8 mouse cellular contexts compared by ENCODE assay signal in the genomic region with DNA sequence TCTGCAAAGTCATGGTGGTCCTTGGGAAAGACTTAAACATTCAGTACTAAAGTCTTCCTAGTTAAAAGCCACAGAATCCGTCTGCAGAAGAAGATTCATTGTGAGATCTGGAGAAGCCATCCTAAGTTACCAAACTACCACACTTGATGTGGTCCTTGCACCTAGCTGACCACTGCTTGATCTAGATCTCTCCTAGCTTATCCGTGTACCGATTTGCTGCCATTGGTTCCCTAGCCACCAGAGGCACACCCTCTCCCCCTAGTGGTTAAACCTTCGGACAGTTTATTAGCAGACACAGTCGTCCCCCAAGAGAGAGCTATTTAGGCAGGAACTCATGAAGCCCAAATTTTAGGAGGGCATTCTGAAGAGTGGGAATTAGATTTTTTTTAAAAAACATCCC. TPM values are rescaled to one million over a fixed set of nuclear protein-coding genes. Genes with fewer than 3 reads are reported as not detected.
DNase-seq lines count a peak whose midpoint lies in the region; ATAC-seq lines count a peak whose summit lies in the region.

No protein-coding gene starts in this region.

- H3K9me3 ChIP-seq in intestine, embryonic 15.5 days, result no peaks in the 10 kb centered on the region

- peak; percentile 43 for DNase-seq in urinary bladder, postnatal 25 days (ENCODE audit: low spot score)
- DNase-seq in urinary bladder, adult 2 months (ENCODE audit: low spot score), result no peak
- DNase-seq in cerebellum, postnatal 25 days, result peak; percentile 56 to 74
- peak; percentile 51 to 54 for DNase-seq in left cerebral cortex, postnatal 14 days (ENCODE audit: low spot score in 2 of 2)
- peak; percentile 37 for DNase-seq in splenic B cell, adult 2 months (ENCODE audit: low read depth, low spot score)

- peak; percentile 77 for ATAC-seq in granulocyte monocyte progenitor cell, adult 5-6 weeks (replicated peaks; ENCODE audit: poor library complexity, severe bottlenecking)
- no peak for ATAC-seq in intestine, embryonic 15.5 days
- peak; percentile 79 for ATAC-seq in megakaryocyte-erythroid progenitor cell, adult 5-6 weeks (replicated peaks; ENCODE audit: low FRiP score, low TSS enrichment, poor library complexity, severe bottlenecking)

- H3K27ac ChIP-seq in intestine, embryonic 15.5 days, result no peak overlapping the region

- no peaks in the 10 kb centered on the region for H3K27me3 ChIP-seq in intestine, embryonic 15.5 days (replicated peaks)
- H3K27me3 ChIP-seq in splenic B cell, adult 2 months (ENCODE audit: control insufficient read depth, insufficient read depth, low read length, poor library complexity, severe bottlenecking), result no peaks in the 10 kb centered on the region

- no peaks in the 10 kb centered on the region for H3K36me3 ChIP-seq in intestine, embryonic 15.5 days
- H3K36me3 ChIP-seq in splenic B cell, adult 2 months (ENCODE audit: control insufficient read depth, insufficient read depth, low read length, poor library complexity, severe bottlenecking), result no peaks in the 10 kb centered on the region

- no peak overlapping the region for H3K4me3 ChIP-seq in intestine, embryonic 15.5 days (replicated peaks)

- H3K4me1 ChIP-seq in intestine, embryonic 15.5 days (replicated peaks), result no peaks in the 10 kb centered on the region

- intact Hi-C loops in left cerebral cortex, postnatal 14 days (cut with DNase I), result loop anchor here (5.0 to 10.0 kb wide), 2 partner anchors 354 to 447 kb away; no protein-coding TSS in a partner anchor

- H3K4me2 ChIP-seq in intestine, embryonic 15.5 days (replicated peaks), result peak overlapping the region; percentile 39; the same call in 1 of the 2 replicates

- WGBS in intestine, embryonic 15.5 days, result under 1% methylated on average over 5 of the region's 5 CpGs

- H3K9ac ChIP-seq in intestine, embryonic 15.5 days, result no peak overlapping the region

RNA-seq across cellular contexts. Expression of a gene that starts 1.9 kb away (rescaled TPM):
- polyA plus RNA-seq in urinary bladder, adult 2 months (2012; rRNA removed), result 12.9 and 14.0 TPM in 2 replicates
- 11.9 and 15.3 TPM in 2 replicates for total RNA-seq in granulocyte monocyte progenitor cell, adult 5-6 weeks (2014; fragmentation: Nextera tagmentation)
- total RNA-seq in granulocyte monocyte progenitor cell, adult 5-6 weeks (2017), result 13.0 and 14.8 TPM in 2 replicates
- polyA plus RNA-seq in intestine, embryonic 15.5 days (2015; fragmentation: Nextera tagmentation; extraction: Ambion mirVana), result 2.2 and 2.5 TPM in 2 replicates
- 1 to 10 TPM; 5.9 to 6.6 TPM for total RNA-seq in left cerebral cortex, postnatal 14 days (2021)
- total RNA-seq in megakaryocyte-erythroid progenitor cell, adult 5-6 weeks (2014; fragmentation: Nextera tagmentation), result 13.0 and 23.5 TPM in 2 replicates
- 9.6 and 27.9 TPM in 2 replicates for total RNA-seq in megakaryocyte-erythroid progenitor cell, adult 5-6 weeks (2017)
